In genomic region chr19:35015058-35015457, GRCm38 (mm10) we compare ENCODE assay signal across 17 mouse cellular contexts.
"Had no signal": no experiment of that assay in that cellular context is flagged by ENCODE, and none has a peak within 500 bp of the region (broad histone marks: within the 10 kb centered on the region; RNA-seq: fewer than 3 reads in every experiment).

No protein-coding gene starts in this region.

- DNase-seq: kidney, adult 2 months; kidney, postnatal 25 days; layer of hippocampus, adult 9-11 months; liver, embryonic 13.5 days; lung, adult 2 months; lung, postnatal 14 days; lung, postnatal 4 days; right cerebral cortex, postnatal 25 days; spleen, adult 18-20 months; thymus, postnatal 36 days had no signal

- H3K27me3 ChIP-seq: liver, embryonic 13.5 days; midbrain, embryonic 12.5 days; neural tube, embryonic 13.5 days; stomach, embryonic 15.5 days had no signal

- H3K4me2 ChIP-seq: liver, embryonic 13.5 days; midbrain, embryonic 12.5 days; neural tube, embryonic 13.5 days; stomach, embryonic 15.5 days had no signal

- H3K9me3 ChIP-seq: liver, embryonic 13.5 days; midbrain, embryonic 12.5 days; neural tube, embryonic 13.5 days; stomach, embryonic 15.5 days had no signal

- H3K36me3 ChIP-seq: liver, embryonic 13.5 days; midbrain, embryonic 12.5 days; neural tube, embryonic 13.5 days; stomach, embryonic 15.5 days had no signal

- H3K9ac ChIP-seq: liver, embryonic 13.5 days; midbrain, embryonic 12.5 days; neural tube, embryonic 13.5 days; stomach, embryonic 15.5 days had no signal

- H3K4me3 ChIP-seq: layer of hippocampus, adult 2 months; left cerebral cortex, adult 2 months; liver, embryonic 13.5 days; midbrain, embryonic 12.5 days; neural tube, embryonic 13.5 days; stomach, embryonic 15.5 days had no signal

- H3K27ac ChIP-seq: kidney, postnatal 0 days; layer of hippocampus, adult 2 months; left cerebral cortex, adult 2 months; liver, embryonic 13.5 days; midbrain, embryonic 12.5 days; neural tube, embryonic 13.5 days; stomach, embryonic 15.5 days had no signal

- H3K4me1 ChIP-seq: liver, embryonic 13.5 days; midbrain, embryonic 12.5 days; neural tube, embryonic 13.5 days; stomach, embryonic 15.5 days had no signal

- ATAC-seq: intestine, postnatal 0 days had no signal
